Comparison of ENCODE assay signal across 20 mouse cellular contexts in genomic region chr14:47560714-47561113, GRCm38 (mm10). TPM values are rescaled to one million over a fixed set of nuclear protein-coding genes. Genes with fewer than 3 reads are reported as not detected.
DNase-seq lines count a peak whose midpoint lies in the region; TF ChIP-seq lines count a peak whose summit lies in the region.
"Had no signal": no experiment of that assay in that cellular context is flagged by ENCODE, and none has a peak within 500 bp of the region (broad histone marks: within the 10 kb centered on the region; RNA-seq: fewer than 3 reads in every experiment).

No protein-coding gene starts in this region.

- TF ChIP-seq CTCF in liver, adult 2 months (IDR thresholded peaks at IDR 0.05; ENCODE audit: low read depth, low read length) = no peak
- TF ChIP-seq CTCF in ES-Bruce4 (IDR thresholded peaks at IDR 0.05; ENCODE audit: low read depth, low read length) = no peak

- TF ChIP-seq EP300 in ES-Bruce4 (IDR thresholded peaks at IDR 0.05; ENCODE audit: insufficient read depth, low read depth, low read length) = no peak

- no peak for TF ChIP-seq POLR2A in liver, adult 2 months (IDR thresholded peaks at IDR 0.05; ENCODE audit: extremely low read depth, insufficient read depth, low read length)
- TF ChIP-seq POLR2A in ES-Bruce4 (IDR thresholded peaks at IDR 0.05; ENCODE audit: insufficient read depth, low read length) = no peak

- WGBS in liver, adult 2 months = 29% methylated on average over 2 of the region's 2 CpGs

- H3K9ac ChIP-seq in liver, adult 2 months (ENCODE audit: low read depth, low read length) = no peak overlapping the region
- H3K9ac ChIP-seq in ES-Bruce4 (ENCODE audit: low read depth, poor library complexity, severe bottlenecking) = no peak overlapping the region
- H3K9ac ChIP-seq: embryonic facial prominence, embryonic 12.5 days; forebrain, embryonic 13.5 days; forebrain, embryonic 15.5 days; forebrain, postnatal 0 days had no signal

- peak; percentile 62 for DNase-seq in liver, adult 2 months (ENCODE audit: extremely low read depth, low read depth, low spot score)
- no peak for DNase-seq in liver
- peak; percentile 71 for DNase-seq in yolk sac, embryonic 10.5 days (ENCODE audit: low spot score)
- no peak for DNase-seq in left cerebral cortex, adult 18-20 months (ENCODE audit: low spot score in 2 of 2)
- DNase-seq: adrenal gland, adult 8-10 months; adrenal gland, postnatal 14 days; adrenal gland, postnatal 36 days; cerebellum, adult 11-12 months; cerebellum, adult 2 months; cerebellum, adult 9-10 months; cerebellum, postnatal 10 days; cerebellum, postnatal 25 days; forebrain, postnatal 0 days had no signal

- peaks cover 32% of the 10 kb centered on the region for H3K36me3 ChIP-seq in liver, adult 2 months (ENCODE audit: control insufficient read depth, insufficient read depth, low read length)
- H3K36me3 ChIP-seq in ES-Bruce4 (ENCODE audit: control insufficient read depth, insufficient read depth, low read length, poor library complexity, severe bottlenecking) = peaks cover 44% of the 10 kb centered on the region

- H3K9me3 ChIP-seq in ES-Bruce4 (replicated peaks; ENCODE audit: control insufficient read depth, insufficient read depth, low read length, poor library complexity, severe bottlenecking) = no peaks in the 10 kb centered on the region
- H3K9me3 ChIP-seq: embryonic facial prominence, embryonic 10.5 days; embryonic facial prominence, embryonic 12.5 days; forebrain, embryonic 13.5 days; forebrain, embryonic 15.5 days; G1E had no signal

- H3K4me3 ChIP-seq in liver, adult 2 months (ENCODE audit: insufficient read depth, low read depth, low read length) = no peak overlapping the region
- no peak overlapping the region for H3K4me3 ChIP-seq in ES-Bruce4 (ENCODE audit: low read depth, low read length)
- H3K4me3 ChIP-seq: embryonic facial prominence, embryonic 10.5 days; embryonic facial prominence, embryonic 12.5 days; forebrain, embryonic 13.5 days; forebrain, embryonic 15.5 days had no signal

- H3K4me1 ChIP-seq in liver, adult 2 months (ENCODE audit: control insufficient read depth, insufficient read depth, low read length) = peaks cover 21% of the 10 kb centered on the region
- no peaks in the 10 kb centered on the region for H3K4me1 ChIP-seq in ES-Bruce4 (ENCODE audit: control insufficient read depth, insufficient read depth, low read length)
- H3K4me1 ChIP-seq: embryonic facial prominence, embryonic 10.5 days; embryonic facial prominence, embryonic 12.5 days; forebrain, embryonic 13.5 days; forebrain, embryonic 15.5 days had no signal

- H3K79me2 ChIP-seq in liver, adult 2 months (ENCODE audit: control insufficient read depth, insufficient read depth, low read length) = peaks cover 7% of the 10 kb centered on the region; the same call in 1 of the 2 replicates

- H3K27ac ChIP-seq in liver, adult 2 months (replicated peaks; ENCODE audit: insufficient read depth, low read depth, low read length) = peak overlapping the region; percentile 61
- H3K27ac ChIP-seq in ES-Bruce4 (ENCODE audit: insufficient read depth, low read length) = peak overlapping the region; percentile 36; the same call in 1 of the 2 replicates
- H3K27ac ChIP-seq: embryonic facial prominence, embryonic 10.5 days; embryonic facial prominence, embryonic 12.5 days; forebrain, embryonic 13.5 days; forebrain, embryonic 15.5 days had no signal

- H3K27me3 ChIP-seq in liver, adult 2 months (ENCODE audit: control insufficient read depth, insufficient read depth, low read length) = no peaks in the 10 kb centered on the region
- no peaks in the 10 kb centered on the region for H3K27me3 ChIP-seq in ES-Bruce4 (ENCODE audit: control insufficient read depth, insufficient read depth, low read length, poor library complexity, severe bottlenecking)
- H3K27me3 ChIP-seq: embryonic facial prominence, embryonic 12.5 days; forebrain, embryonic 13.5 days; forebrain, embryonic 15.5 days; Patski had no signal

RNA-seq across cellular contexts. Expression of gene Atg14, which starts 9.7 kb away (rescaled TPM):
- 13.0 and 13.5 TPM in 2 replicates for total RNA-seq in liver, adult 2 months (2014; rRNA removed)
- polyA plus RNA-seq in liver, adult 2 months (2012; rRNA removed) = 7.4 and 8.9 TPM in 2 replicates
- polyA plus RNA-seq in ES-Bruce4 (2011; ENCODE audit: insufficient read depth, insufficient read length, low read depth, missing spikeins) = 13.6 and 24.5 TPM in 2 replicates
- 10 to 100 TPM; 19.7 to 20.7 TPM for total RNA-seq in left cerebral cortex, adult 18-20 months (2021)

Comparison
In these comparisons a context has a peak if more than half of its experiments do, and no peak if none do; other contexts are left out.
1. DNase-seq: peak in liver, adult 2 months (single experiment) and yolk sac, embryonic 10.5 days (single experiment); none in liver (single experiment) and left cerebral cortex, adult 18-20 months (0 of 2).